Mouse (Mus musculus): Measurements from ENCODE around the gene Mia. TPM values are rescaled to one million over a fixed set of nuclear protein-coding genes. Genes with fewer than 3 reads are reported as not detected.

Mia gene
- polyA plus RNA-seq (2017; shearing (Covaris generic)): 0.98 TPM

GRCm38 (mm10) chr7:27180837-27181695 lies at the start of gene Mia, which contains the start of gene Gm21983:
TSS of gene Mia (minus strand) at chr7:27181157.
TSS of gene Gm21983 (minus strand) at chr7:27181086.

GRCm38 (mm10) chr7:27228281-27228821 lies 47.4 kb upstream of the Mia start, which contains the start of gene Itpkc:
TSS of gene Itpkc (minus strand) at chr7:27228661.

GRCm38 (mm10) chr7:27195681-27196611 lies 15.0 kb upstream of the Mia start, which contains the start of the genes BC024978 and Snrpa:
TSS of gene BC024978 (plus strand) at chr7:27195781.
TSS of gene Snrpa (minus strand) at chr7:27196271.

DNA sequence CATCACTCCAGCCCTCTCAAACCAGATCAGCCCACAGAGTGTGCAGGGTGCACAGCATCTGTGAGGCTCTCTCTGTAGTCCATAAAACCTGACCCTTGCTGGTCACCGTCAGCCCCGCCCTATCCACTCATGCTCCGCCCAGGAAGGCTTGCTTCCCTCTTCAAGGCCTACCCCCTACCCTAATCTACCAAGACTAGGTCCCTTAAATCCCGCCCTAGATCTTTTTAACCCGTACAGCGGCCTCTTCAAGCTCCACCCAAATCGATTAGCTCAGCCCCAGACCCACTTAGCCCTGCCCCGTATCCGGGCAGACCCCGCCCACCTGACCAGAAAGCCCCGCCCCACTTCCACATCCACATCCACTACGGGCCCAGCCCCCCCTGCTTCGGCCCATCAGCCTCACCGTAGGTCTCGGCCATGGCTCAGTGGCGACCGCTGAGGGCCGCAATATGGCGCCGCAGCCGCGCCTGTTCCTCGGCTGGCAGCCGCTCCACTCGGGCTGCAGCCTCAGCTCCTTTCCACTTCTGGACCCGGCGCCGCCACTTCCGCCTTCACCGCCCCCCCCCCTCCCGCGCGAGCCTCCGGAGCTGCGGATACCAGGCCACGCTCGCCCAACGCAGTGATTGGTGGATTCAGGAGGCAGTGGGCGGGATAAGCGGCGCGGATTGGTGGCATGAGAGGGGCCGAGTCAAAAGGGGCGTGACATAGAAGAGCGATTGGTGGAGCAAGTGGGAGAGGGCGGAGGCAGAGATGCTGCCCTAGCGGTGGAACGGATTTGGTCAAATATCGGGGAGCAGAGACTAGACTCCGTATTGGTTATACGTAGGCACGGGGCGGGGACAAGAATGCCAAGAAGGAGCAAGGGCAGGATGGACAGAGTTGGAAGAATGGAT lies 2.4 kb downstream of the Mia start, which contains the start of gene Rab4b:
Gene Rab4b, minus strand, starts transcription at position 573 of the 893 bp plus-strand sequence.

GRCm38 (mm10) chr7:27166614-27167474 lies 14.1 kb downstream of the Mia start, which contains the start of gene Egln2:
TSS of gene Egln2 (minus strand) at chr7:27166802.

GRCm38 (mm10) chr7:27153205-27153764 lies 27.7 kb downstream of the Mia start, which contains the start of gene Cyp2t4:
TSS of gene Cyp2t4 (plus strand) at chr7:27153714.

Other genes starting within 250 kb of the Mia start
- not detected for gene Cyp2a22, start 241.8 kb downstream of the Mia start, polyA plus RNA-seq (2017; shearing (Covaris generic))
- gene Cyp2a12, start 152.1 kb downstream of the Mia start, polyA plus RNA-seq (2017; shearing (Covaris generic)): not detected
- gene Cyp2f2, start 61.2 kb downstream of the Mia start, polyA plus RNA-seq (2017; shearing (Covaris generic)): not detected
- gene Cyp2t4, start 27.4 kb downstream of the Mia start, polyA plus RNA-seq (2017; shearing (Covaris generic)): not detected
- 91.6 TPM for gene Egln2, start 14.4 kb downstream of the Mia start, polyA plus RNA-seq (2017; shearing (Covaris generic))
- 171 TPM for gene Rab4b, start 2.3 kb downstream of the Mia start, polyA plus RNA-seq (2017; shearing (Covaris generic))
- gene Gm21983, start 71 bp downstream of the Mia start, polyA plus RNA-seq (2017; shearing (Covaris generic)): 0.89 TPM
- 2.3 TPM for gene BC024978, start 14.6 kb upstream of the Mia start, polyA plus RNA-seq (2017; shearing (Covaris generic))
- gene Snrpa, start 15.1 kb upstream of the Mia start, polyA plus RNA-seq (2017; shearing (Covaris generic)): 111 TPM
- 4.7 TPM for gene Itpkc, start 47.5 kb upstream of the Mia start, polyA plus RNA-seq (2017; shearing (Covaris generic))
- 33.5 TPM for gene Coq8b, start 51.9 kb upstream of the Mia start, polyA plus RNA-seq (2017; shearing (Covaris generic))
- 0.79 TPM for gene Numbl, start 77.3 kb upstream of the Mia start, polyA plus RNA-seq (2017; shearing (Covaris generic))
- gene Ltbp4, start 156.5 kb upstream of the Mia start, polyA plus RNA-seq (2017; shearing (Covaris generic)): 1.2 TPM
- gene Shkbp1, start 174.9 kb upstream of the Mia start, polyA plus RNA-seq (2017; shearing (Covaris generic)): 110 TPM
- gene Gm20479, start 176.3 kb upstream of the Mia start, polyA plus RNA-seq (2017; shearing (Covaris generic)): 1.00 TPM